Mouse (Mus musculus) neutrophil, adult 5-6 weeks (primary cell): ENCODE measurements around the gene Tec. TPM values are rescaled to one million over a fixed set of nuclear protein-coding genes. Genes with fewer than 3 reads are reported as not detected.
A peak's percentile ranks its signal among the peaks of the same experiment; 100 is the strongest.

Experiments
- ATAC-seq: fragments of 151-379, 151-347 bp; 2 replicates; pipeline ENCODE4 v1.8.0; 2017; ENCODE audit warnings: mild to moderate bottlenecking, moderate TSS enrichment; ENCODE audit not compliant: insufficient number of reproducible peaks, poor library complexity, low FRiP score, severe bottlenecking; ENCODE audit errors: extremely low read depth
- total RNA-seq: library from RNA; stranded (forward); fragments of 200-1000 nt; gene quantifications from 2 replicates; pipeline ENCODE4 v1.2.3, GENCODE M21; 2017

Tec gene
- total RNA-seq, 1 experiment from 2014 or later = 145 TPM

DNA sequence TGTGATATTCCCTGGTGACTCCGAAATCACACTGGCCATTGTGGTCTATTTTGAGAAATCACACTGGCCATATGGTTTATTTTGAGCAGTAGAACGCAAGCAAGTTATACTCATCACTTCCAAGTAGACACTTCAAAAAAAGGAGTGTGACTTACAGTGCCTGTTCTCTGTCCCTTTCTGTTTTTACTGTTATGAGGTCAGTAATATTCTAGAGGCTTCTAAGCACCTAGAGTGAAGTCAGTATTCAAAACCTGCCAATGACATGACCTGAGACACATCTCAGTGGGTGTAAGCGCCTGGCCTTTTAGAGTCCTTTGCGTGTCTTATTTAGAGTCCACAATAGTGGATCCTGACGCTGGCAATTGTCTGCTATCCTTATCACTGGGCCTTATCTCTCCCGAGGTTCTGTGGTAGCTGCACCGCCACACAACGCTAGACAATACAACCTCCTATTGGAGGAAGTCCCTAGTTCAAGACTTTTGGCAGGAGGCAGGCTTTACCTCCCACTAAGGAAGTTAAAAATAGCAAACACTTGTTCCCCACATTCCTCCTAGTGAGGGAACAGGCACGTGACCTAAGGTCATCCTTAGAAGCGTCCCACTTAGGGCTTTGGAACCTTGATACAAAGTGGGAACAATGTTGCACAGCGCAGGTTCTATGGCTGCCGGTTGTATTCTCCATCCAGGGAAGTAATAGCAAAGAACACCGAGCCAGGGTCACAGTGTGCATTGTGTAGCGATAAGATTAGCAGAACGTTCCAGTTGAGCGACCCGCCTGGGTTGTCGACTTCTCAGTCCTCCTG lies 28.4 kb upstream of the Tec start:
- no peak for ATAC-seq

DNA sequence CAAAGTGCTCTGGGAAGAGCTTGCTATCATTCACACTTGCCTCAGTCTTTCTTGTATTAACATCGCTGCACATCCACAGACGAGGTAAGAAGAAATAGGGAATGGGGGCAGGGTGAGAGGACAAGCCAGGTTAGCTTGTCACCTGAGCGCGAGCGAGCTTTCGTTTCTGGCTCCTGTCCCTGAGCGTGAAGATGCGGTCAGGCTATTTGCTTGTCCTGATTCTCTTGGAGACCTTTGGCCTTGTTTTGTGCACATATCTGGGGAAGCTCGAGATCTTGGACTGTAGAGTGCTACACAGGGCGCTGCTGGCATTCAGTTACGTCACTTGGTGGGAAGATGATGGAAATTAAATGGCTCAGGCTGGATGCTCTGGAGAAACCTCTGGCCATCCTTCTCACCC lies 27.0 kb upstream of the Tec start:
- ATAC-seq = no peak

DNA sequence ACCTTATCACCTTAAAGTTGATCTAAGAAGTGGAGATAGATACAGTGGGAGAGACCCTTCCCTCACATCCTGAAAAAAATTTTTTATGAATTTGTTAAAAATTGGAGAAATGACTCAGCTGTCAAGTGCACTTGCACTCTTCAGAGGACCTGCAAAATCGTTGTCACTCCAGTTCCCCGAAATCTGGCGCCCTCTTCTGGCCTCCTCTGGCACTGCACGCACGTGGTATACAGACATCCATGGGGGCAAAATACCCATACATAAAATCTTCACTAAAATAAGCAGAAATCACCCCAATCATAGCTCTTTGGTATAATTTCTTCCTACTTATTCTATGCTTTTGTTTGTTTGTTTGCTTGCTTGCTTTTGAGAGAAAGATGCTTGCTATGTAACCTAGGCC lies 25.7 kb upstream of the Tec start:
- ATAC-seq = peak; percentile 38; the same call in 1 of the 2 replicates

DNA sequence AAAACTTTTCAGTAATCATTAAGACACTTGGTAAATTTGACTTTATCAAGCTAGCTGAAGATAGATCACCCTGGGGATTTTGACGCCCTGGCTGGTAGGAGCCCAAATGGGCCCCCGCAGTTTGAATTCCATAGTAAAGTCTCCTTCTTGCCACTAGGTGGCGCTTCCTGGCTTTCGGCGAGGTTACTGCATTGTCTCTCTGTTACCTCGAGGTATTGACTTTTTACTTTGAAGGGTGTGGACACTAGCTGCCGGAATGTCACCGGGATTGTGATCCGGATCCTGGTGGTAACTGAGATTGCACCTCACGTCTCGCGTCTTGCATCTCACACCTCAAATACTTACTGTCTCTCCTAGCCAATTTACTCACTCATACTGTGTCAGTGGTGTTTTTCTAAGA lies 23.3 kb upstream of the Tec start:
- ATAC-seq = peak; percentile 81

DNA sequence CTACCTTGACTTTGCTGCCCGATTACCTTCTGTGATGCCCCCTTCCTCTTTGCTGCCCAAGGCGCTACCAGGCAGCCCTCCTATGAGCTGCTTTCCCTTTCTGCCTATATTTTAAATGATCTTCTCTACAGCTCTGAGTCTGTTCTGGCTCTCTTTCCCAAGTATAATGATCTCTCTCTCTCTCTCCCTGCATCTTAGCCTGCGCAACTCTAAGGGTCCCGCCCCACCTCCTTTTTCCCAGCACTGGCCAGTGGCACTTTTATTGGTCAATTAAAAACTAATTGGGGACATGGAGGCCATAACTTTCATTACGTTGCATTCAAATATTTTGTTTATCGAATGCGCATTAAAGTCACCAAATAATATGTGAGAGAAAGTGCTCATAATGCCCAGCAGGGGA lies 20.0 kb upstream of the Tec start:
- no peak for ATAC-seq

DNA sequence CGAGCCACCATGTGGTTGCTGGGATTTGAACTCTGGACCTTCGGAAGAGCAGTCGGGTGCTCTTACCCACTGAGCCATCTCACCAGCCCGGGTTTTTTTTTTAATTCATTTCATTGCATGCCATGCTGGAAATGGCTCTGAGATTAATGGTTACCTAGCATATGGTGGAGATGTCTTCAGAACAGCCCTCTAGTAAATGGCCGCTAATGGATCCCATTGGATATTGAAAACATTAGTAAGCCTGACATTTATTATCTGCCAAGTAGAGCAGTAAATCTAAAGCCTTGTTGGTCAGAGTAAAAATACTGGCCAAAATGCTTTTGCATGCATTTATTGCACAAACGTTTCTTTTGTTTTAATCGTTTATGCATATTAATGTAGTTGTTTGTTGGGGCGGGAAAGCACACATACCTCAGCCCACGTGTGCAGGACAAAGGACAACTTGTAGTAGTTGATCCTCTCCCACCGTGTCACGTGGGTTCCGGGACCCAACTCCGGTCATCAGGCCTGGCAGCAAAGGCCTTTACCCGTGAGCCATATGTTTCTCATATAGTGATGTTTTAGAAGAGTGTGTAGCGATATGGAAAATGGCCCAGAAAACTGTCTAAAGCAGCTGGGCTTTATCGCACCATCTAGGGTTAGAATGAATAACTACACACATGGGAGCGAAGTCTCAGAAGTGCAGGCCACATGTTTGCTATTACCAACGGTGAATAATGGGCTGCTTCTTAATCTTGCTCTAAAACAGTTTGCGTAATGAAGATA lies 18.4 kb upstream of the Tec start:
- ATAC-seq = no peak

DNA sequence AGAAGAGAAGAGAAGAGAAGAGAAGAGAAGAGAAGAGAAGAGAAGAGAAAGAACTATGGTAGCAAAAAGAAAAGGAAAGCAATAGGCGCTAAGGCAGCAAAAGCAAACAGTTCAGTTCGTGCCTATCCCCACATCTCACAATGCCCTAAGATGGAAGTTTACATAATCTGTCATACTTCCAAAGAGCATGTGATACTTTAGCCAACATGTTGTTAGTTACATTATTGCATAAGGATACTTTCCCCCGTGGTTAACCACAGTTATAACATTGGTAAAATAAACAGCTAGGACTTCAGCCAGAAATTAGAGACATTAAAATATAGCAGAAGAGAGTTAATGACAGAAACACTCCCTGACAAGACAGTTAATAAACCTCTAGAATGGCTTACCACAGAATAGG lies 15.4 kb upstream of the Tec start:
- ATAC-seq = no peak

DNA sequence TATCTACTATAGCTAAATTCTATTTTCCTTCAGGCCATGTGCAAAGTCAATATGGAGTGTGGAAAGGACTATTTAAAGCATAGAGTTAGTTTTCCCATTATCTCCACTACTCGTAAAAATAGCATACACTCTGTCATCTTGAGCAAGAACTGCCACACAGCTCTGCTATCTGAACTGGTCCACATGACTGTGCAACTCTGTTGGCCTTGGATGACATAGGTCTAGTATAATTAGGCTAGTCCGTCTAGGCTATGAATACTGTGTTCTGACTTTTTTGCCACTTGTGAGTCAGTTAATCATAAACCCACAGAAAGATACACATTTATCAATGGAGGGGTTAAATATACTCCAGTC lies 14.1 kb upstream of the Tec start:
- no peak for ATAC-seq

DNA sequence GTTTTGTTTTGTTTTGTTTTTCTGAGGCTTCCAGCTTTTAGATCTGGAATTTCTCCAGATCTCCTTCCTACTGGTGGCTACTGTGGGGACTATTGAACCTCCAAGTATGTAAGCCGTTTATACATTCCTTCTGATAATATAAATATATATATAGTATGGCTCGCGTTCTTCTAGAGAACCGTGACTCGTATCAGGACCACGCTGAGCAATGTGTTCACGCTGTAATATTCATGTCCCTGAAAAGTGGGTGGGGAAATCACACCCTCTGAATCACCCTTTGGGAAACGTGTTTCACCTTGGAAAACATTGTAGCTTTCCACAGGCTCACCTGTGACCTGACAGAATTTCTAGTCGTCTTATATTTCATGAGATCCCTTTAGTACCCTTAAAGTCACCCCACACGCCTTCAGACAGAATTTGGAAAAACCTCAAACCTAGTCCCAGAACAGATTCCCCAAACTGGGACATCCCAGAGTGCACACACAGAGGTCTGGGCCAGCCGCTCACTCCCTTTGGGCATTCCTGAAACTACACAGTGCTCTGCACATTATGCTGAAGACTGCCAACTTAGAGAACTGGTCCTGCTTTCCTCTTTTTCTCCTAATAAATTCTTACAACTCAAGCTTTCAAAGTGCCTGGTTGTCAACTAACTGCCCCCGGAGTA lies 13.6 kb upstream of the Tec start:
- ATAC-seq = no peak

DNA sequence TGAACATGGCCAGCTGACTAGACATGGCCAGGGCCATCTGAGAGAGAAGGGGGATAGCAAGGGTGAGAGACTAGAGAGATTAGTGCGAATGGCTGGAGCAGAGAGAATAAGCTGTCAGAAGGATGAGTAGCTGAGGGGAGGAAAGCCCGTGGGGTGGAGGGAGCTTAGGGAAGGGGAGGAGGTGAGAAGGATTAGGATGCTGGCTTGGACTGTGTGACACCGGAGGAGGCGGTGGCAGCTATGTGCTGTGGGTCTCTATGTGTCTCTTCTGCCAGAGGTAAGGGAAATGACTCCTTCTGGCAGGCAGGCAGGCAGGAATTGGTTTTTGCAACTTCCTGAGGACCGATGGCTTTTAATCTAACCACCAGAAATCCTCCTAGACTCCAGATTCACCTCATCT lies 11.5 kb upstream of the Tec start:
- ATAC-seq = no peak

DNA sequence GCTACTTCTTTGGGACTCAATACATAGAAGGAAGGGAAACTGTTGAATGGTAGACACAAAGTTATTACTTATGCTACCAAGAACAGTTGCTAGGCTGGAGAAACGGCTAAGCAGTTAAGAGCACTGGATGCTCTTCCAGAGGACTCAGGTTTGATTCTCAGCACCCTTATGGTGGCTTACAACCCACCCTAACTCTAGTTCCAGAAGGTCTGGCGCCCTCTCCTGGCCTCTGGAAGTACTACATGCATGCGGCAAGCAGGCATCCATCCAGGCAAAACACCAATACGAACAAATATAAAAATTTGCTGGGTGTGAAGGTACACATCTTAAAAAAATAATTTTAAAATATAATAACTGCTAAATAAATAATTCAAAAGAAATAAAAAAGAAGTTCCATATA lies 2.8 kb upstream of the Tec start:
- ATAC-seq = no peak

DNA sequence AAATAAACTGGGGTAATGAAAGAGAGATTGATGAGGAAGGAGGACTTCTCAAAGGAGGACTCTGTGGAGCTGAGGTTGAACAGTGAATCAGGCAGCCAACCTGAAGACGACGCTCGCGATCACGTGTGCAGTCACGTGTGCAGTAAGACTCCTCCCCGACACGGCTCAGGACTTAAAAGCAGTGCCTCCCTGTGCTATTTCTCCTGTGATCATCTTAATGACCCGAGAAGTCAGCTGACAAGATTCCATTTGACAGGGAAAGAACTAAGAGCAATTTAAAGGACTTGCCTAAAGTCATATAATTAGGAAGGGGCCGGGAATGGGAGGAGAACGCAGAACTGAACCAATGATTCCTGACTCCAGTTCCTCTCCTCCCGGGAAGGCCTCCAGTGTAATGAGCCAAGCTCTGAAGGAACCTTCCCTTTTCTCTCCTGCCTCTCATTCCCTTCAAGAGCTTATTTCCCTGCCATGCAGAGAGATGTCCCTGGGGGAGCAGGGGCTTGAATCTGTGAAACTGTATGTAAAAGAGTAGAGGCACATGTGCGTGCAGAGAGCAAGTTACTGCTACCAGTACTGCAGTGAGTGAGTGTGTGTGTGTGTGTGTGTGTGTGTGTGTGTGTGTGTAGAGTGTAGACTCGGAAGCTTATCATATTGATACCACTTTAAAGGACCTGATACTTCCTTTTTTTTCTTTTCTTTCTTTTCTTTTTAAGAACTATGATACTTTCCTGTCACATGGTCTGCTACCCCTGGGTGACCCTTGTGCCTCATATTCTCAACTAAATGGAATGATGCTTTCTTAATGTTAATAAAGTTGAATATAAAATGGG lies 1.7 kb upstream of the Tec start:
- peak; percentile 45; the same call in 1 of the 2 replicates for ATAC-seq

DNA sequence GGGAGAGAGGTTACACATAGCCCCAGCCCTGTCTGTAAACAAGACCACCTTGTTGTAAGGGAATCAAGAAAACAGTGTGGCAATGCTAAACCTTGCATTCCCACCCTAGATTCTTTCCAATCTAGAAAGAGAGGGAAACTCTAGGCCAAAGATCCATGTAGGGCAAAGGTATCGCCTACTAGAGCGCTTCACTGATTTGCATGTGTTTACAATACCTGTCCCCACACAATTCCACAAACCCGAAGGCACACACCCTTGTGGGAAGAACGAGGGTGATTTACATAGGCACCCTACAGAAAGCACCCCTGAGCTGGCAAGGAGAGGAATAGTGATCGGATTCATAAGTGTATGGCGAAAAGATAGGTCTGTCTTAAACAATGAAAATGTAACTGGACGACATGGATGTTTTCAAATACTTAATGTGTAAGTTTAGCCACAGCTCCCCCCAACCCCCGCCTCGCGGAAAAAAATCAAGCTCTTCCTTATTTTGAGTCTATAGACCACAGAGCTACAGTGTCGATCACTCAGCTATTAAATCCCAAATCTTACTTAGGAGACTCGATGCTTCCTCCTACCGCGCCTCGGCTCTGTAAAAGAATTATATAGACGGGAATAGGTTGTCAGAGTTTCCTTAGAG lies 1.1 kb downstream of the Tec start:
- ATAC-seq = no peak

DNA sequence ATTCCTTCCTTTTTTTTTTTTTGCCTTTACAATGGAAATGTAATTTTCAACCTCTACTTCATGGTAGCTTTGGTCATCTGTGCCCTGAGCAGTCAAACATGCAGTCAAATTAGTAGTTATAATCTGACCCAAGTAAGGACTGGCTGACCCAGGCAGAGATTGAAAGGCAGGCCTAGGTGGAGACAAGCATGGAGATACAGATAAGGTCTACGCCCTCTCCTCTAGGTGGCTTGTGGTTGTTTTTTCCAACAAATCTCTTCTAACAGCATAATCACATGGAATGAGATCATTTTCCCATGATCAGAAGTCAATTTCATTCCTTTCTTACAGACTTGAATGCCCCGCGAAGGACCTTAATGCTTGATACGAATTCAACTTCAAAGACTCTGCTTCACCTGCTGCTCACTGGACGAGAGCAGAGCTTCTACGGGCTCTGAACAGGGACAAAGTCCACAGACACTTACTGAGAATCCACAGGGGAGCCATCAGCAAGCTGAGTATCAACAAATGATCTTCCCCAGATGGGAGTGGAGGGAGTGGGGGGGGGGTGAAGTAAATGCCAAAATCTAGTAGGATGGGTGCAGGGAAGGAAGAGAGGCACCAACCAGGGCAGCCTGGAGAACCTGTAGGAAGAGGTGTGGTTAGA lies 1.9 kb downstream of the Tec start:
- no peak for ATAC-seq

DNA sequence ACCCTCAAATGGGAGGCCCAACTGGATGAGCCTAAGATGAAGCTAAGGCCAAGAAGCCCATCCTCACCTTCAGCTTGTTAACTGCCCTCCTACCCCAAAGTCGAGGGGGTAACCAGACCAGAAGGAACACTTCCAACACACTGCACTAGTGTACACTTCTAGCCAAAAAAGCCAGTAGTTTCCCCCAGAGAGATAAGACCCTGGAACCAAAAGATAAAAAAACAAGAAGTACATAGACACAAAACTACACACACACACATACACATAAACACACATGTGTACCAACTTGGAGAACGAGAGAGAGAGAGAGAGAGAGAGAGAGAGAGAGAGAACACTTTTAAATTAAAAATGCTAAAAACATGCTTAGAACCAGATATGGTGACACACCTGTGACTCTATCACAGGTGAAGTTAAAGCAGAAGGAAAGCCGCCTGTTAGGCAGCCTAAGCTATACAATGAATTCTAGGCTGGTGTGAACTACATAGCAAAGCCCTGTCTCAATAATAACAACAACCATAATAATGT lies 3.6 kb downstream of the Tec start:
- ATAC-seq = no peak

DNA sequence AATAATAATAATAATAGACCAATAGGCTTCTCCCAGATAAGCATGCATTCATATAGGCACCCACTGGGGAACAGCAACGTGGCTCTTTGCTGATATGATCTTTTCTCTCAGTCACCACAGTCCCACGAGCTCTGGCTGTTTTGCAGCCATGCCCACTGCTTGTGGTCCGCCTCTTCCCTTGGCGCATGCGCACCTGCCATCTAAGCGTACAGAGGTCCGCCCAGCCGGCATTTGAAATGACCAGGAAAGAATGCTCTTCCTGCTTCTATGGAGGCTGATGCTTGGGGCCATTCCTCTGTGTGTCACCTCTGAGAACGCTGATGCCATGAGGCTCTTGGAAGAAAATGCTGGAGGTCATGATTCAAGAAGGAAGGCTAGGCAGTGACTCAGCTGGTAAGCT lies 5.1 kb downstream of the Tec start:
- no peak for ATAC-seq

DNA sequence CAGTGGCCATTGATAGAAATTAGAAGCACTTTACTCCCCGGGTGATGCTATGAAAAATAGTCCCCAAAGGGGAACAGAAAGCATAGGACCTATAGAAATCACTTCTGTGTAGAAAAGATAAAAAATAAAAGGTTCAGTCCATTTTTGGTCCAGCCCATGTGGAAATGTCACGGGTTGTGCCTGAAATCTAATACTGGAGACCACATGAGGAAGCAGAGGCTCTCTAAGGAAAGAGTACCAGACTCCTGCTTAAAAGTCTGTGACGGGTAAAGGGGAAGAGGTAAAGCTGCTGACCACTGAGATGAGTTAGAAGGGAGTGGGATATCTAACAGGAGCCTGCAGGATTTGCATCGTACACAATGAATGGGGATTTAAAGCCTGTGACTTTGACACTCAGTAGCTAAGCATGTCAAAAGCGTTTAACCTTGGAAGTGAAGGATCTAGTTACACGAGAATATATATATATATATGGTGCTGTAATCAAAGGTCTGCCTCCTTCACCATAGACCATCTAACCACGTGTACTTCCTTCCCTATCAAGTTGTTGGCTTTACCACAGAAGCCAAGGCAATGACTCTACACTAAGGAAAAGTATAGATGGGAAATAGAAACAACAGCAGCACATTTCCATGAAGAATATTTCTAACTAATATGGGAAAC lies 6.4 kb downstream of the Tec start:
- 0 out of 2 replicates have a peak, but pooled peaks have one; percentile 18 for ATAC-seq

DNA sequence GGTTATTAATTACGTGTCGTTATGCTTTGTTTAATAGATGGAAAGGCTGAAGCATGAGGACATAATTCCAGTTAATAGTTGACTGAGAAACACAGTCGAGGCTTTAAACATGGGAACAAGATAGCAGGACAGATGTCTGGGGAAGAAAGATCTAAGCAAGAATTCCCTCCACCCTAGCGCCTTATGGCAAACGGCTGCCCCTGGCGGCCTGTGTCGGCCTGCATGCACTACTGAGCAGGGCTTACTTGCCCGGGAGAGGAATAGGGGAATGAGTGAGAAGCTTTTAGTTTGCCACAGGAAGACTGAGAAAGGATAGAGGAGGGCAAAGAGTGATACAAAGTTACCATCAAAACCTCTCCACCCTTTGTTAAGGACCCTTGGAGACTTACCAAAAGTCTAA lies 7.4 kb downstream of the Tec start:
- ATAC-seq = no peak
